Comparison of ENCODE assay signal across 9 mouse cellular contexts in the genomic region with DNA sequence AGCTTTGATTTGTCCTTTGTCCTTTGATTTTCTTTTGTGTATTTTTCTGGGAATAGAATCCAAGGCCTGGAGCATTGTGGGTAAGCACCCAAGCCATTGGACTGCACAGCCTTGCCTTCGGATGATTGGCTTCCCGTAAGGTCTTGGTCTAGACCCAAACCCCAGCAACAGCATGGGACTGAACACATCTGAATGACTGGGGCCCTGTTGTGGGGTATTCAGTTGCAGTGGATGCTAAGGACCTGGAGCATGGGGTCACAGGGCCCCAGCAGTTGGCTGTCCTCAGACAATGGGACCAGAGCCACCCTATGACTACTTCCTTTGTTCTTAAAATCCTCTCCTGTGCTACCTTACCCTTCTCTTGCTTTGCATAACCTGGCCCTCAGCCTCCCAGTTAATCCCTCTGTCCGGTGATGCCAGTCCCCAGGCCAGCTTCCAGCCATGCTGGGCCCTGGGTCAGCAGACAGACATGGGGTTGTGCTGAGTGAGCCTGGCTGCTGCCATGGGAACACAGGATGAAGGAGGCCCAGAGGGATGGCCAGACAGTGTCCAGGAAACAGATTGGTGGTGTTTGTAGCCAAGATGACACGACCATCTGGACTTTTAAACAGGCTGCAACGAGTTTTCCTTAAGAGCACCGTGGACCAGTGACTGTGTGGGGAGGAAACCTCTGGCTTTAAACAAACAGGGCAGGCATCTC. TPM values are rescaled to one million over a fixed set of nuclear protein-coding genes. Genes with fewer than 3 reads are reported as not detected.
DNase-seq lines count a peak whose midpoint lies in the region; ATAC-seq and TF ChIP-seq lines count a peak whose summit lies in the region.
"Had no signal": no experiment of that assay in that cellular context is flagged by ENCODE, and none has a peak within 500 bp of the region (broad histone marks: within the 10 kb centered on the region; RNA-seq: fewer than 3 reads in every experiment).

No protein-coding gene starts in this region.

- no peak overlapping the region for H3K4me2 ChIP-seq in embryonic facial prominence, embryonic 14.5 days (ENCODE audit: low read depth, low read length)
- no peak overlapping the region for H3K4me2 ChIP-seq in midbrain, postnatal 0 days (ENCODE audit: low read depth, low read length, poor library complexity, severe bottlenecking)

- no peaks in the 10 kb centered on the region for H3K27me3 ChIP-seq in embryonic facial prominence, embryonic 14.5 days (replicated peaks; ENCODE audit: control insufficient read depth, insufficient read depth, low read length)
- H3K27me3 ChIP-seq in midbrain, postnatal 0 days (ENCODE audit: insufficient read depth, low read length), result no peaks in the 10 kb centered on the region

- H3K9ac ChIP-seq in embryonic facial prominence, embryonic 14.5 days (ENCODE audit: low read depth, low read length), result no peak overlapping the region
- H3K9ac ChIP-seq in midbrain, postnatal 0 days (replicated peaks; ENCODE audit: low read length, poor library complexity, severe bottlenecking), result no peak overlapping the region

- H3K4me3 ChIP-seq in embryonic facial prominence, embryonic 14.5 days (ENCODE audit: low read depth, low read length), result no peak overlapping the region
- H3K4me3 ChIP-seq in midbrain, postnatal 0 days (ENCODE audit: low read depth, low read length), result no peak overlapping the region

- H3K36me3 ChIP-seq in embryonic facial prominence, embryonic 14.5 days (ENCODE audit: control insufficient read depth, insufficient read depth, low read length), result peaks cover 32% of the 10 kb centered on the region
- H3K36me3 ChIP-seq in midbrain, postnatal 0 days (ENCODE audit: insufficient read depth, low read length), result peaks cover 14% of the 10 kb centered on the region

- no peak; the same call in 1 of the 2 replicates for ATAC-seq in embryonic facial prominence, embryonic 14.5 days (ENCODE audit: low read depth)
- ATAC-seq in midbrain, postnatal 0 days (ENCODE audit: low FRiP score), result peak; percentile 80

- DNase-seq in embryo, embryonic 10 days (ENCODE audit: low spot score), result peak; percentile 51
- DNase-seq in embryo, embryonic 9.5 days (ENCODE audit: extremely low spot score), result no peak
- no peak for DNase-seq in embryonic facial prominence, embryonic 14.5 days (ENCODE audit: low spot score)
- DNase-seq in heart, postnatal 14 days, result peak; percentile 64 to 68
- peak; percentile 82 for DNase-seq in midbrain, postnatal 0 days (ENCODE audit: low spot score)
- DNase-seq in thymus, postnatal 10 days (ENCODE audit: low spot score in 2 of 2), result no peak
- DNase-seq in right cerebral cortex, postnatal 4 days, result no peak
- DNase-seq in right cerebral cortex, adult 18-20 months, result no peak
- DNase-seq: adrenal gland, adult 8-10 months had no signal

- no peaks in the 10 kb centered on the region for H3K4me1 ChIP-seq in embryonic facial prominence, embryonic 14.5 days (ENCODE audit: control insufficient read depth, insufficient read depth, low read length)
- no peaks in the 10 kb centered on the region for H3K4me1 ChIP-seq in midbrain, postnatal 0 days (ENCODE audit: insufficient read depth, low read length)

- no peaks in the 10 kb centered on the region for H3K9me3 ChIP-seq in embryonic facial prominence, embryonic 14.5 days (ENCODE audit: control insufficient read depth, low read length)
- H3K9me3 ChIP-seq in midbrain, postnatal 0 days (ENCODE audit: low read length), result no peaks in the 10 kb centered on the region

- intact Hi-C loops in heart, postnatal 14 days (cut with DNase I), result loop anchor here (5.0 kb wide), 1 partner anchor 223 kb away; no protein-coding TSS in a partner anchor

- peak overlapping the region; percentile 29; the same call in 1 of the 2 replicates for H3K27ac ChIP-seq in embryonic facial prominence, embryonic 14.5 days (replicated peaks; ENCODE audit: low read depth, low read length)
- no peak overlapping the region for H3K27ac ChIP-seq in midbrain, postnatal 0 days (ENCODE audit: low read depth, low read length)

- WGBS in embryonic facial prominence, embryonic 14.5 days, result 42% methylated on average over 6 of the region's 6 CpGs
- WGBS in midbrain, postnatal 0 days, result 30% methylated on average over 6 of the region's 6 CpGs

- no peak for TF ChIP-seq CTCF in midbrain, postnatal 0 days (IDR thresholded peaks at IDR 0.05)

RNA-seq across cellular contexts. Expression of a gene that starts 11.7 kb away (rescaled TPM):
- polyA plus RNA-seq in embryonic facial prominence, embryonic 14.5 days (2014; fragmentation: Nextera tagmentation; extraction: Ambion mirVana), result 46.6 and 48.0 TPM in 2 replicates
- total RNA-seq in heart, postnatal 14 days (2021), result 10 to 100 TPM; 36.9 to 37.0 TPM
- total RNA-seq in midbrain, postnatal 0 days (2014; rRNA removed), result 17.9 and 27.8 TPM in 2 replicates
- 63.1 and 67.0 TPM in 2 replicates for polyA plus RNA-seq in midbrain, postnatal 0 days (2015; fragmentation: Nextera tagmentation; extraction: Ambion mirVana)

RNA-seq across cellular contexts. Expression of a gene that starts 11.7 kb away (rescaled TPM):
- polyA plus RNA-seq in embryonic facial prominence, embryonic 14.5 days (2014; fragmentation: Nextera tagmentation; extraction: Ambion mirVana), result 59.0 and 61.5 TPM in 2 replicates
- total RNA-seq in heart, postnatal 14 days (2021), result 10 to 100 TPM; 22.6 to 22.7 TPM
- 28.7 and 43.5 TPM in 2 replicates for total RNA-seq in midbrain, postnatal 0 days (2014; rRNA removed)
- 68.7 and 70.8 TPM in 2 replicates for polyA plus RNA-seq in midbrain, postnatal 0 days (2015; fragmentation: Nextera tagmentation; extraction: Ambion mirVana)

RNA-seq across cellular contexts. Expression of a gene that starts 33.9 kb away (rescaled TPM):
- polyA plus RNA-seq in embryonic facial prominence, embryonic 14.5 days (2014; fragmentation: Nextera tagmentation; extraction: Ambion mirVana), result 128 and 137 TPM in 2 replicates
- 100 to 1,000 TPM; 120 to 129 TPM for total RNA-seq in heart, postnatal 14 days (2021)
- 509 and 579 TPM in 2 replicates for total RNA-seq in midbrain, postnatal 0 days (2014; rRNA removed)
- polyA plus RNA-seq in midbrain, postnatal 0 days (2015; fragmentation: Nextera tagmentation; extraction: Ambion mirVana), result 653 and 669 TPM in 2 replicates

RNA-seq across cellular contexts. Expression of a gene that starts 46.9 kb away (rescaled TPM):
- polyA plus RNA-seq in embryonic facial prominence, embryonic 14.5 days (2014; fragmentation: Nextera tagmentation; extraction: Ambion mirVana), result 5.8 and 7.9 TPM in 2 replicates
- total RNA-seq in heart, postnatal 14 days (2021), result 1 to 10 TPM; 3.3 to 4.7 TPM
- total RNA-seq in midbrain, postnatal 0 days (2014; rRNA removed), result 23.2 and 27.5 TPM in 2 replicates
- 8.4 and 8.7 TPM in 2 replicates for polyA plus RNA-seq in midbrain, postnatal 0 days (2015; fragmentation: Nextera tagmentation; extraction: Ambion mirVana)

RNA-seq across cellular contexts. Expression of a gene that starts 52.6 kb away (rescaled TPM):
- 206 and 208 TPM in 2 replicates for polyA plus RNA-seq in embryonic facial prominence, embryonic 14.5 days (2014; fragmentation: Nextera tagmentation; extraction: Ambion mirVana)
- 100 to 1,000 TPM in 1 of 2 experiments, 10 to 100 TPM in 1; 98.4 to 117 TPM for total RNA-seq in heart, postnatal 14 days (2021)
- 1,673 and 2,112 TPM in 2 replicates for total RNA-seq in midbrain, postnatal 0 days (2014; rRNA removed)
- 1,654 and 1,809 TPM in 2 replicates for polyA plus RNA-seq in midbrain, postnatal 0 days (2015; fragmentation: Nextera tagmentation; extraction: Ambion mirVana)

Comparison
In these comparisons a context has a peak if more than half of its experiments do, and no peak if none do; other contexts are left out.
1. DNase-seq: peak in embryo, embryonic 10 days (single experiment), heart, postnatal 14 days (2 of 2) and midbrain, postnatal 0 days (single experiment); none in embryo, embryonic 9.5 days (single experiment), embryonic facial prominence, embryonic 14.5 days (single experiment), thymus, postnatal 10 days (0 of 2), right cerebral cortex, postnatal 4 days (single experiment) and right cerebral cortex, adult 18-20 months (single experiment).